Mouse (Mus musculus) bone marrow macrophage, adult 2 months (primary cell): ENCODE measurements around the gene Tiam1.

Experiments
- CTCF ChIP-seq: IDR thresholded peaks from 2 replicates; pipeline ENCODE4 v1.5.1; 2012; ENCODE audit warnings: low read depth, mild to moderate bottlenecking, low read length, moderate library complexity
- POLR2A ChIP-seq: IDR thresholded peaks from 2 replicates; pipeline ENCODE4 v1.6.1; 2012; ENCODE audit warnings: mild to moderate bottlenecking, low read depth, low read length, borderline replicate concordance

- TF ChIP-seq POLR2A: no peak
- TF ChIP-seq CTCF: no peak
Observed at GRCm38 (mm10) chr16:89863264-89863663, 280.3 kb downstream of the Tiam1 start.
